Mouse (Mus musculus) left cerebral cortex, adult 18-20 months (tissue): ENCODE data around the gene Zfp654. TPM values are rescaled to one million over a fixed set of nuclear protein-coding genes. Genes with fewer than 3 reads are reported as not detected.

Experiments
- DNase-seq, 2 experiments: peaks; one replicate each; pipeline ENCODE4 v3.0.0; 2021 to 2022; ENCODE audit warnings: low spot score in 2 of 2, mixed read lengths in 1 of 2
- total RNA-seq, 2 experiments: library from RNA; stranded (reverse); gene quantifications; 2 replicates each; pipeline ENCODE4 v1.2.3; 2021

Gene Zfp654
- total RNA-seq, 2 experiments from 2014 or later, result 17.1 to 17.7 TPM

- DNase-seq, result peak; percentile 80 to 86
These were observed 80.7 kb downstream of the Zfp654 start, which contains the start of gene 4930453N24Rik for GRCm38 (mm10) chr16:64770521-64771430. TSS of gene 4930453N24Rik (minus strand) at chr16:64771161.

- DNase-seq, result no peak
These were observed 84.7 kb downstream of the Zfp654 start for GRCm38 (mm10) chr16:64766696-64767300.

GRCm38 (mm10) chr16:64759245-64759626 lies 92.2 kb downstream of the Zfp654 start:
- no peak for DNase-seq

GRCm38 (mm10) chr16:64758561-64759244 lies 92.7 kb downstream of the Zfp654 start:
- DNase-seq, result no peak

- DNase-seq, result no peak
These were observed 93.6 kb downstream of the Zfp654 start for GRCm38 (mm10) chr16:64757666-64758400.

- DNase-seq, result no peak
These were observed 95.1 kb downstream of the Zfp654 start for GRCm38 (mm10) chr16:64756321-64756720.

- no peak for DNase-seq
These were observed 96.7 kb downstream of the Zfp654 start for GRCm38 (mm10) chr16:64754743-64755139.

- no peak for DNase-seq
These were observed 97.3 kb downstream of the Zfp654 start for GRCm38 (mm10) chr16:64753990-64754742.

- peak; percentile 70 to 75 for DNase-seq
These were observed 103.2 kb downstream of the Zfp654 start for GRCm38 (mm10) chr16:64748237-64748636.

- no peak for DNase-seq
These were observed 106.4 kb downstream of the Zfp654 start for GRCm38 (mm10) chr16:64745089-64745488.

GRCm38 (mm10) chr16:64737289-64737688 lies 114.2 kb downstream of the Zfp654 start:
- DNase-seq, result no peak

Other genes with a start within 250 kb of the Zfp654 start
- 1 to 10 TPM; 2.5 to 3.0 TPM for gene Csnka2ip, start 249.2 kb downstream of the Zfp654 start, total RNA-seq
- gene 4930453N24Rik, start 80.5 kb downstream of the Zfp654 start, total RNA-seq, result 10 to 100 TPM; 22.7 to 24.8 TPM
- gene Cggbp1, start 344 bp upstream of the Zfp654 start, total RNA-seq, result 10 to 100 TPM; 59.0 to 62.7 TPM